ENCODE assay signal across 7 mouse cellular contexts in the genomic region with DNA sequence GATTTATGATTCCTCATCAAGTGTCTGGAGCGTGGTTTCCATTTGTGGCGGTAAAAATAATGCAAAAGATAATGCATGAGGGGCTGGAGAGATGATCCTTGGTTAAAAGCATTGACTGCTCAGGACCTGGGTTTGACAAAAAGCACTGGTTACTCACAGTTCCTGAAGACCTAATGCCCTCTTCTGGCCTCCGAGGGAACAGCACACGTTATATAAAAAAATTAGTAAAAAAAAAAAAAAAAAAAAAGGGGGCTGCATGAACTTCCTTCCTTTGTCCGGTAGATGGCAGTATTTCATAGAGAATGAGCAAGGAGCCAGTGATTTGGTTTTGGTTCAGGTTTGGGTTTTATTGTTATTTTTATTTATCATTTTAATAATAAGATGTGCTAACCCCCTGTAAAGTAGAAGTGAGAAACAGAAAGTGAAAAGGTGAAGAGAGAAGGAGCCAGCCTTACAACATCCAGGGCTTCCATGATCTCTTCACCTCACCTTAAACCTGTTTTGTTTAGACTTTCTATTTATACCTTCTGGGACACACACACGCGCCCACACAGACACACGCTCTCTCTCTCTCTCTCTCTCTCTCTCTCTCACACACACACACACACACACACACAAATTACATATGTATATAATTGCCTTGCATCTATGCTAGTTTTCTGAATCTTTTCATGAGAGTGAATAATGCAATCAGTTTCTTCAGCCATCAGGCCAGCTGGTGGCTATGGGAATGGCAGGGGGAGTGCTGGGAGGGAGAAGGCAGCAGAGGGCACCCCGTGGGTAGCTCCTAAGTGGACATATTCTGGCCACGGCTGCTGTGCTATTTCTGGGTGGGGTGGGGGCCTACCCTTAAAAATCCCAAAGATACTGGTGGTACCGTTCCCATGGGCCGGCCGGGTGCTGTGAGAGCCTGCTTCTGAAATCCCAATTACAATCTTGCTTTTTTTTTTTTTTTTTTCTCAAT.
DNase-seq lines count a peak whose midpoint lies in the region; ATAC-seq and TF ChIP-seq lines count a peak whose summit lies in the region.

No protein-coding gene starts in this region.

- peak; percentile 66 for ATAC-seq in megakaryocyte, adult 5-6 weeks (ENCODE audit: poor library complexity, severe bottlenecking)

- no peak overlapping the region for H3K27ac ChIP-seq in thymus, adult 2 months (ENCODE audit: control insufficient read depth, insufficient read depth, low read length)
- H3K27ac ChIP-seq in forebrain, embryonic 10.5 days = no peak overlapping the region

- DNase-seq in thymus, postnatal 14 days = peak; percentile 10
- DNase-seq in thymus, adult 2 months = no peak
- peak; percentile 75 for DNase-seq in brain, adult 2 months (ENCODE audit: low read depth, low spot score)
- DNase-seq in forebrain, embryonic 10.5 days (ENCODE audit: extremely low spot score, low spot score) = peak; percentile 31
- DNase-seq in induced T-regulatory cell, adult 2 months (ENCODE audit: low read depth) = peak; percentile 45
- DNase-seq in skeletal muscle tissue, adult 2 months (ENCODE audit: low read depth, low spot score) = peak; percentile 3

- H3K4me1 ChIP-seq in thymus, adult 2 months (replicated peaks; ENCODE audit: control insufficient read depth, insufficient read depth, low read length) = no peaks in the 10 kb centered on the region
- H3K4me1 ChIP-seq in forebrain, embryonic 10.5 days = no peaks in the 10 kb centered on the region

- H3K9me3 ChIP-seq in forebrain, embryonic 10.5 days = no peaks in the 10 kb centered on the region

- no peaks in the 10 kb centered on the region for H3K27me3 ChIP-seq in thymus, adult 2 months (ENCODE audit: control insufficient read depth, insufficient read depth, low read length)
- H3K27me3 ChIP-seq in forebrain, embryonic 10.5 days (ENCODE audit: poor library complexity, severe bottlenecking) = no peaks in the 10 kb centered on the region

- TF ChIP-seq CTCF in thymus, adult 2 months (IDR thresholded peaks at IDR 0.05; ENCODE audit: borderline replicate concordance, control insufficient read depth, extremely low read depth, insufficient read depth, low read length, poor library complexity) = no peak

- no peak overlapping the region for H3K4me3 ChIP-seq in thymus, adult 2 months (ENCODE audit: control insufficient read depth, insufficient read depth, low read length)
- H3K4me3 ChIP-seq in forebrain, embryonic 10.5 days = no peak overlapping the region

- WGBS in thymus, adult 2 months = 45% methylated on average over 13 of the region's 13 CpGs
- 35% methylated on average over 13 of the region's 13 CpGs for WGBS in forebrain, embryonic 10.5 days

- no peaks in the 10 kb centered on the region for H3K36me3 ChIP-seq in thymus, adult 2 months (ENCODE audit: control insufficient read depth, insufficient read depth, low read length)
- no peaks in the 10 kb centered on the region for H3K36me3 ChIP-seq in forebrain, embryonic 10.5 days (replicated peaks)

- no peak for TF ChIP-seq POLR2A in thymus, adult 2 months (IDR thresholded peaks at IDR 0.05; ENCODE audit: control insufficient read depth, extremely low read depth, insufficient read depth, low read length, poor library complexity)
